Mouse (Mus musculus): ENCODE data around the gene Dph7.

Dph7 gene

DNA sequence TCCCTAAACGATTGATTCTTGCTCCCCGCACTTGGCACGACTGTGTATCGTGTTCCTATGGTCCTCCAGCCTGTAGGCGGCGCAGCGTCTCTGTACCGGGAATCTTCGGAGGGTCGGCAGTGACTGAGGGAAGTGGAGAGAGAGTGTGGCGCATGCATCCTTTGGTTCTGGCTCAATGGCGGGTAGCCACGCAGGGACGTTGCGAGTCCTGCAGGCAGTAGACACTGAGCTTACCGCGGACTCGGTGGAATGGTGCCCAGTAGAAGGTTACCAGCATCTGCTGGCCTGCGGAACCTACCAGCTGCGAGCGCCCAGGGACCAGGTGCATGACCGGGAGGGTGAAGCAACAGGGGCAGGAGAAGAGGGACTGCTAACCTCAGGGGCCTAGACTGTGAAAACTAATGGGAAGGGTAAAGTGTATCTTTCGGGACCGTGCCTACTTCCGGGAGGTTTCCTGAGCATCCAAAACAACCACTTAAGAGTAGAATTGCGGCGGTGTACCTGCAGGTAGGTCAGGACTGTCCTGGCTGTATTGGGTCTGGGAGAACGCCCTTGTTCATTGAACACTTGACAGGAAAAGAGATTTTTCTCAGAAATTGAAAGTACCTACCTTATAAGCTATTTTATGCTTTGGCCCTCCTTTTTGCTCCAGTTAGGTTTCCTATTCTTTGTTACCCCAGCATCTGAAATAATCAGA is at the start of gene Dph7:
Gene Dph7, plus strand, starts transcription at position 97 of the 697 bp plus-strand sequence.
- DNase-seq (ENCODE audit: inconsistent age in 2 of 2, low spot score in 1 of 2), result peak; percentile 84 to 95

- DNase-seq (ENCODE audit: inconsistent age in 2 of 2, low spot score in 1 of 2), result no peak
Observed at GRCm38 (mm10) chr2:24912589-24912988, 49.6 kb upstream of the Dph7 start.

DNA sequence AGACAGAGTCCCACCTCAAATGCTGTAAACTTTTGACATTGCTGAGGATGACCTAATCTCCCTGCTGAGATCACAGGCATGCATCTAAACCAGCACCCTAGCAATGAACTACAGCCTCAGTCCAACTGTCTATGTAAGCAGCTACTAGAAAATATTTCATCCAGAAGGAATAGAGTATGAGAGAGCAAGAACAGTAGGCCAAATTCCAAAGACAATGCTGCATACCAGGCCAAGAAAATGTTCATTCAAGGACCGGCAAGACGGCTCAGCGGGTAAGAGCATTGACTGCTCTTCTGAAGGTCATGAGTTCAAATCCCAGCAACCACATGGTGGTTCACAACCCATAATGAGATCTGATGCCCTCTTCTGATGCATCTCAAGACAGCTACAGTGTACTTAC is 47.4 kb upstream of the Dph7 start:
- DNase-seq (ENCODE audit: inconsistent age in 2 of 2, low spot score in 1 of 2), result no peak

- peak; percentile 97 to 98 for DNase-seq (ENCODE audit: inconsistent age in 2 of 2, low spot score in 1 of 2)
Observed at GRCm38 (mm10) chr2:24918930-24919838, 43.0 kb upstream of the Dph7 start, which contains the start of gene Ehmt1. Ehmt1 (minus strand) TSS chr2:24919614.

GRCm38 (mm10) chr2:24919839-24920175 is 42.4 kb upstream of the Dph7 start:
- no peak for DNase-seq (ENCODE audit: inconsistent age in 2 of 2, low spot score in 1 of 2)

- DNase-seq (ENCODE audit: inconsistent age in 2 of 2, low spot score in 1 of 2), result peak in 1 of 2 experiments; percentile 67
Observed at GRCm38 (mm10) chr2:24923561-24923960, 38.6 kb upstream of the Dph7 start.

DNA sequence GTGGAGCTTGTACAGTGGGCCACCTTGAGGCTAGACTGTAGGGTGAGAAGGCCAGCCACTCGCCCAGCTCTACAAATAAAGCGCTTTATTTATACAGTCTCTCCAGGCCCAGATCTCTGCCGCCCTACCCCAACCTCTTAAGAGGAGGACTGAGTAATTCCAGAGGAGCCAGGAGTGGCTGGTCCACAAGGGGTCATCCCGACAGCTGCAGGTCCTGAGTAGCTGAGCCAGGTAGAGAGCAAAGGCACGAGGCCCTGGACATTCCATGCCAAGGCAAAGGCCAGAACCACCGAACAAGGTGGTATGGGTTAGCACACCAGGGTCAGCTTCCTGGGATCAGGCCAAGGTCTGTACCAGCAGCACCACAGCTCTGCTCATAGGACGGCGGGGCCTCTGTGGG is 36.9 kb upstream of the Dph7 start:
- DNase-seq (ENCODE audit: inconsistent age in 2 of 2, low spot score in 1 of 2), result no peak

DNA sequence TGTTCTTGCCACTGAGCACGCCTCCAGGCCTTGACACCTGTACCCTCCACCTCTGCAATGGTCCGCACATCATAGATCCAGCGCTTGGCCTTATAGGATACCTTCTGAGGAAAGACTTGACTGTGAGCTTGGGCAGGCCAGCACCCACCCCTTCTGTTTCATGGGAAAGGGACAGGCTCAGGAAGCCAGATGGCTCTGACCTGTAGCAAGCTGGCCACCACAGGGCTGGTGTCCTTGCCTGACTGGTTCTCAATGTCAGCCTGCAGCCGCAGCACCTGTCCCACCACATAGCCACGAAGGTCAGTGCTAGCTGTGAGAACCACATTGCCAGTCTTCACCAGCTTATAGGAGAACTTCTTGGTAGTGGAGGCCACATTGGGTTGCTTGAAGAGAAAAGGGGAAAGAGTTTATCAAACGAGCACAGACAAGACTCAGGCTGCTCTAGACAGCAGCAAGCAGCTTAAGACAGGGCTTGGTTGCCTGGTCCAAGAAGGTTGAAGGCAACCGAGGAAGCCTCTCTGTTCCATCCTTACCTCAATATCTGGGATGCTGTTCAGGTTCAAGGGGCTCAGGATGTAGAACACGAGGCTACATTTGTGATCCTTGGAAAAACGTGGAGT is 35.7 kb upstream of the Dph7 start:
- no peak for DNase-seq (ENCODE audit: inconsistent age in 2 of 2, low spot score in 1 of 2)

DNA sequence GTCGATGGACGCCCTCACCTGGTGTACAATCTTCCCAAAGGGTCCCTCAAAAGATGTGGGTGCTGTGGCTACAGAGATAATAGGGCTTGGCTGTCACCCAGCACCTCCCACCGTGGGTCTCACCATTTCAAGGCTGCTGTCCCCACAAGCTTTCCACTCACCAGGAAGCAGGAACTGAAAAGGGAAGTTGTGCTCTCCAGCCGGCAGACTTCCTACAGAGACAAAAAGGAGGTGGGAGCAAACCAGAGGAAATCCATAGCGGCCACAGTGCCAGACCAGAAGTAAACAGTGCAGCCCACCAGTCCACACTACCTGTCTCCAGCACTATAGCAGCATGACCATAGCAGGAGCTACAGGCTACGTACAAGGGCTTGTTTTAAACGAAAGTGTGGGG is 35.2 kb upstream of the Dph7 start:
- no peak for DNase-seq (ENCODE audit: inconsistent age in 2 of 2, low spot score in 1 of 2)

DNA sequence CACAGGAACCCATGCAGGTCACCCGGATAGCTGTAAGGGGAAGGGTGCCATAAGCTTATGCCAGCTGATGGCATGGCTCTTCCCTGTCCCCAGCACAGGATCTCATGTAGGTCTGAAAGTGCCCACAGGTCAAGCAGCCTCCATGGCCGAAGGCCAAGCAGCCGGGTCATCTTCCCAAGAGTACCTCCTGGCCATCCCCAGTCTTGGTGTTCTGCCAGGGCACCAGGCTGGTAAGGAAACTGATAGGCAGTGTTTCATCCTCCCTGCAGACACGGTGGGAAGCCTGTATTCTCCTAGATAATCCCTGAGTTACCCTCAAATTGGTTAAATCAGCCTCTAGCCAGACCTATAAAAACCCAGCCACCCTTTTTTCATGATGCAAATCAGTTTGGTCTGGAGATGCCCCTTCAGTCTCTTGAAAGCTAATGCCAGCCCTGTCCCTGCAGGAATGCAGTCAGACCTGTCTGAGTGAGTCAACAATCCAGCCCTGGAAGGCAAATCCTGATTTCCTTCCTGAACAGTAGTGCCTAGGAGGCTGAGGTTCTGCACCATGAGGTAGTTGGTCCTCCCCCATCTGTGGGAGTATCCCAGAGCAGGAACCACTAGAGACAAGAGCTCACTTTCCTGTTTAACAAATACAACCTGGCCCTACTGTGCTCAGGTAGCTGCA is 34.3 kb upstream of the Dph7 start:
- DNase-seq (ENCODE audit: inconsistent age in 2 of 2, low spot score in 1 of 2), result peak in 1 of 2 experiments; percentile 45

DNA sequence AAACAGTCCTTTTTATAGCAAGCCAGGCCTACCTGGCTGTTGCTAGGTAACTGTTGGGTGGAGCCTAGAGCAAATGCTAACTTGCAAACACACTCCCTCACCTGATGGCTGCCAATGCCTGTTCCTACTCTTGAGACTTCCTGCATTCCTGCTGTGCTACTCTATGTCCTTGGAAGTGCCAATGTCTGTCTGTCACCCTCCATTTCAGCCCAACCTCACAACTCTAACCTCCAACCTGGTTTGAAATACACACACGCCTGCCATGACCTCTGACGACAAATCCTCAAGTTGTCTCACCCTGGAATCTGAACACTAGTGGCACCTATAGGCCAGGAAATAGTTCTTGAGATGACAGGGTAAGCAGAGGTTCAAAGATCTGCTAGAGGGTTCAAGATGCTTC is 33.1 kb upstream of the Dph7 start:
- no peak for DNase-seq (ENCODE audit: inconsistent age in 2 of 2, low spot score in 1 of 2)

GRCm38 (mm10) chr2:24929593-24929992 is 32.6 kb upstream of the Dph7 start:
- DNase-seq (ENCODE audit: inconsistent age in 2 of 2, low spot score in 1 of 2), result no peak

DNA sequence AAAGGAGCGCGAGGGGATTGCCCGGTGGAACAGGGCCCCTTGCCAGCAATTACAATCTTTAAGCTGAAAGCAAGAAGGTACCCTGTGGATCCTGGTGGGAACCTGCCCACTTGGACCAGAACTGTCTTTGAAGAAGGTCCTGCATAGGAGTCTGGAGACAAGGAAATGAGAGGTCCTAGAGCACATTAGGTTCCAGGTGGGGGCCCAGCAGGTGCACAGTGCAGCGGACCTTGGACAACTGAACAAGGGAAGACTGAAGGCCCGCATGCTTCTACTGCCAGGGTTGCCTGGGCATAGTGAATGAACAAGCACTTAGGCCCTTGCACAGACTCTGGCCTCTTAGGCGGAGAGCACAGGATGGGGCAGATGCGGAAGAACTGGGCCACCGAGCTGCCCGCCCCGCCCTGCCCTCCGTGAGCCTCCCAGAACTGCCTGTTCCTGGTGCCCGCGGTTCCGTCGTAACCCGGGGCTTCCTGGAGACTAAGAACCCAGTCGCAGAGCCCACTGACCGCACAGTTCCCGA is 27.7 kb upstream of the Dph7 start:
- no peak for DNase-seq (ENCODE audit: inconsistent age in 2 of 2, low spot score in 1 of 2)

DNA sequence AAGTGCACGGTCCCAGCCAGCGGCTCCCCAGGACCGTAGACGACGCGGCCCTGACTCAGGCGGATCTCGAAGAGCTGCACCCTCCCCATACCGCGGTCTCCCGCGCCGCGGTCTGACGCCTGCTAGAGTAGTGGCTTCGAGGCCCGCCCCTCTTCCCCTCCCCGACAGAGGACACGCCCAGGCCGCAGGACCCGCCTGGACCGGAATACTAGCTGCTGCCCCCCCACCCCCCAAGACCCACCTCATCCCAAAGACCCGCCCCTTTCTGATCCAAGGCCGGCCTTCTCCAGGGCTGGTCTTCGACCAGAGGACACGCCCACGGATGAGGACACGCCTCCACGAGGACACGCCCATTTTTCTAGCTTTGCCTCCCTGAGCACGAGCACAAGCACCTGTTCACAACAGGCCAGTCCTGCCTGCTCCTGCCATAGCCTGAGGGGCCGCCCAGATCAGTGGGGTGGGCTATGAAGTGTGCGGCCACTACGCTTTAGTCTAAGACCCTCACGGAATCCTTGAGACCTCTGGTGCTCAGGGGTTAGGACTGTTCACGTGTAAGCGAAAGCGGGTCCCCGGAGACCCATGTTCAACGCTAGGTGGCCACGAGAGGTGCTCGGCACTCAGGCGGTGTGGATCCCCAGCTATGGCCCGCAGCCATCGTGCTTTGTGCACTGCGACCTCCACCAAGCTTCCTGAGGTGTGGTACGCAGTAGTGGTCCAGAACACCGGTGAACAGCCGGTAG is 27.0 kb upstream of the Dph7 start, which contains the start of gene Arrdc1:
Gene Arrdc1, minus strand, starts transcription at position 196 of the 740 bp plus-strand sequence.
- DNase-seq (ENCODE audit: inconsistent age in 2 of 2, low spot score in 1 of 2), result peak; percentile 96 to 98

DNA sequence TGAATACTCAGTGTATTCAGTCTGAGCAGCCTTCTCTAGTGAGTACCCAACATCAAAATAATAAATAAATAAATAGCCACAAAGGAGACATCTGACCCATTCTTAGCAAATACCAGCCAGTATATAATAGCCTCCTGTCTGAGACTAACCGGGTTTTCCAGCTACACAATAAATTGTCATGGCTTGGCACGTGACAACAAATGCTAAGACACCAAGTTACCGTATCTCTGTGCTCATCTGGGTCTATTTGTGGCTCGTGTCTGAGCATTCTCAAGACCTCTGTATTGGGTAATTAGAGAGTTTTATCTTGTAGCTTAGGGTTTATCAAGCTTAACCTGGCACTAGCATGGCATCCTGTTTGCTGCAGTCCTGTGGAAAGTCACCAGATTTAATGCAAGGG is 20.1 kb upstream of the Dph7 start:
- no peak for DNase-seq (ENCODE audit: inconsistent age in 2 of 2, low spot score in 1 of 2)

DNA sequence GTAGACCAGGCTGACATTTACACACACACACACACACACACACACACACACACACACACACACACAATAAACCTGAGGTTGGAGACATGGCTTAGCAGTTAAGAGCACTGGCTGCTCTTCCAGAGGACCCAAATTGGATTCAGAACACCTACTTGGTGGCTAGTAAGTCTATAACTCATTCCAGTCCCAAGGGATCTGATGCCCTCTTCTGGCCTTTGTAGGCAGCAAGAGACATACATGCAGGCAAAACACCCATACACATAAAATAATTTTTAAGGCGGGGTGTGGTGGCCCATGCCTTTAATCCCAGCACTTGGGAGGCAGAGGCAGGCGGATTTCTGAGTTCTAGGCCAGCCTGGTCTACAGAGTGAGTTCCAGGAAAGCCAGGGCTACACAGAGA is 17.9 kb upstream of the Dph7 start:
- DNase-seq (ENCODE audit: inconsistent age in 2 of 2, low spot score in 1 of 2), result peak in 1 of 2 experiments; percentile 71

DNA sequence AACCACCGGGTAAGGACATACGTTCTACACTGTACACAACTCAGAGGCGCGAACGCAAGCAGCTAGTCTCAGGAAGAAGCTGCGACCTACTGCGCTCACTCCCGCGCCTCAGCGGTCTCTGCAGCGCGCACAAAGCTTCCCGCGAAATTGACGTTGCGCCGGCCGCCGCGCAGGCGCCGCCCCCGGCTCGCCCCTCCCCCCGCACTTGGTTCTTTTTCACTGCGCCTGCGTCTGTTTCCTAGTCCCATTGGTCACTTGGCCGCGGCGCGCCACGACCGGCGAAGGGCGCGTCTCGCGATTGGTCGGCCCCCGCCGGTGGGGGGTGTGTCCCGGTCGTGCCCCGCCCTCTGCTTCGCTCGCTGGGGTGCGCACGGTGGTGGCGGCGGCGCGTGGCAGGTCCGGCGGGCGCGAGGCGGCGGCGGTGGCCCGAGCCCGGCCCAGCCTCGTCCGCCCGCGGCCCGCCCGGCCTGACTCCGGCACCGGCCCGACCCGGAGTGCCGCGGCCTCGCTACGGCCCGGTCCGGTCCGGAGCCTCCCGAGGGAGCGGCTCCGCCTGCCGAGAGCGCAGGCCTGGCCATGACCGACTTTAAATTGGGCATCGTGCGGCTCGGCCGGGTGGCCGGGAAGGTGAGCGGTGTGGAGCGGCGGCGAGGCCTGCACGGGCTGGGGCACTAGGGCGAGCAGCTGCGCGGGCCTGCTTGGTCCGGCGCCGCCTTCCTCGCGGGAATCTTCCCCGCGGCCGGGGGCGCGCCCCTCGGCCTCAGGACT is 12.6 kb upstream of the Dph7 start, which contains the start of gene Zmynd19:
Gene Zmynd19, plus strand, starts transcription at position 372 of the 768 bp plus-strand sequence.
- peak; percentile 98 to 99 for DNase-seq (ENCODE audit: inconsistent age in 2 of 2, low spot score in 1 of 2)

DNA sequence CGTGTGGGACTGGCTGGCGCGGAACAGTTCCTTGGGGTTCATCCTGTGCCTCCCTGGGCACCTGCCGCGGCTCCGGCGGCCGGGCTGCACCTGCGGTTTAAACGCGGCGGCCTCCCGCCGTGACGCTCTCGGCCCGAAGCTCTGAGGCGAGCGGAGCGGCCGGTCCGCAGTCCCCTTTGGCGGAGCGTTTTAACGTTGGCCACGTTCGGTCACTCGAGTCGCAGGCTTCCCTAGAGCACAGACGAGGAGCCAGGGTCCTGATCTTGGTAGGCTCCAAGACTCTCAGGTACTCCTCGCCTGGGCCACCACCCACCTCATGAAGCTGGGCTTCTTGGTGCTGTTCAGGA is 12.0 kb upstream of the Dph7 start:
- no peak for DNase-seq (ENCODE audit: inconsistent age in 2 of 2, low spot score in 1 of 2)

DNA sequence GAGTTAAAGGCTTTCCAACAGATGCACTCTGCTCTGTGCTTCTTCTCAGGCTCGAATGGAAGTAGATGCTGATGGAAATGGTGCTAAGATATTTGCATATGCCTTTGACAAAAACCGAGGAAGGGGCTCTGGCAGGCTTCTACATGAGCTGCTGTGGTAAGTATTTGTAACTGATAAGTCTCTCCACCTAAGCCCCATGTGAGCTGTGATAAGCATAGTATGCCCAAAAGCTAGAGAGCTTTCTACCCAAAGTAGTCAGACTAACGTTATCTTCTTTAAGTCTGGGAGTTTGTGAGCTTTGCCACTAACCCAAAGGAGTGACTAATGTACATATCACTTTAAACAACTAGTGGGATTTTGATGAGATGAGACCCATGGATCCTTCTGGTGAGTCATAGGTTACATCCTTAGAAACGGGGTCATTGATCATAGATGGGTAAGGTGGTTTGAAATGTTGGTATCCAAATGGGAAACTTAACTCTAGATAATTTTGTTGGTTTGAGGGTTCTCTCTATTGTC is 9.6 kb upstream of the Dph7 start:
- DNase-seq (ENCODE audit: inconsistent age in 2 of 2, low spot score in 1 of 2), result no peak
